Mouse (Mus musculus): ENCODE data around the gene Ptx4. TPM values are rescaled to one million over a fixed set of nuclear protein-coding genes. Genes with fewer than 3 reads are reported as not detected.

Ptx4 gene
- polyA plus RNA-seq, 1 experiment from 2014 or later = not detected

DNA sequence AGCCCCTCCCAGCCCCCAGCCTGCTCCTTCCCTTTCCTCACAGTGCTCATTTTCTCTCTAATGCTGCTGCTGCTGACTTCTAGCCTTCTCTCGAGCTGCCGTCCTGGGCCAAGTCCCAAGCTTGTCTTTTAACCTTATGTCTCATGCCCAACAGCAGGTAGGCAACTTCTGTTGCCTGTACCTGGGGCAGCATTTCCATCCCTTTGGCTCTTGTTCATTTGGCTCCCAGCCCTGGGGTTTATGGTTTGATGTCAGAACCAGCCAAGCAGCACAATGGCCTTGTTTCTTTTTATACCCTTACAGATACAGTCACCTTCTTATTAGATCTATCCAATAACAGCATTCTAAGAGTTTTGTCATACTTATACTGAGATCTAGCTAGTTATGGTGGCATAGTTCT, 24.3 kb upstream of the Ptx4 start:
- no peak overlapping the region for H3K4me3 ChIP-seq
- no peaks in the 10 kb centered on the region for H3K9me3 ChIP-seq (replicated peaks)
- H3K4me1 ChIP-seq = no peaks in the 10 kb centered on the region
- H3K27ac ChIP-seq (replicated peaks) = no peak overlapping the region
- WGBS = 95% methylated on average over 2 of the region's 2 CpGs
- DNase-seq (ENCODE audit: low spot score) = no peak
- no peaks in the 10 kb centered on the region for H3K27me3 ChIP-seq (ENCODE audit: low read depth, poor library complexity, severe bottlenecking)
- H3K36me3 ChIP-seq = peaks cover 80% of the 10 kb centered on the region

DNA sequence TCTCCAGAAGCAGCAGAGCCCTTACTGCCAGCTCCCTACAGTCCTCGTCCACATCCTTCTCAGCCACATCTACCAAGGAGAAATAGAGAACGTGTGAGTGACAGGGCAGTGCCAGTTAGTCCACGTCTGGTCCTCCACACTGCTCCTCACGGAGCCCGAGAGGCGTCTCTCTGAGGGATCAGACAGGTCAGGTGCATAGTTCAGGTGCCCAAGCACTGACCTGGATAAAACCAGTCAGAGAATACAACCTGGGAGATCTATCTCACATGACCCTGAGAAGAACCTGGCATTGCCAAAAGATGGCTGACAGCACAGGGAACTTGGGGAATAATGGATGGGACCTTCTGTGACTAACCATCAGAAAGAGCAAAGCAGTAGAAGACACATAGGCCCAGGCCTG, 20.5 kb upstream of the Ptx4 start:
- no peaks in the 10 kb centered on the region for H3K4me1 ChIP-seq
- 91% methylated on average over 6 of the region's 6 CpGs for WGBS
- no peaks in the 10 kb centered on the region for H3K27me3 ChIP-seq (ENCODE audit: low read depth, poor library complexity, severe bottlenecking)
- no peaks in the 10 kb centered on the region for H3K9me3 ChIP-seq (replicated peaks)
- H3K36me3 ChIP-seq = peaks cover 83% of the 10 kb centered on the region
- H3K27ac ChIP-seq (replicated peaks) = no peak overlapping the region
- DNase-seq (ENCODE audit: low spot score) = no peak
- no peak overlapping the region for H3K4me3 ChIP-seq

DNA sequence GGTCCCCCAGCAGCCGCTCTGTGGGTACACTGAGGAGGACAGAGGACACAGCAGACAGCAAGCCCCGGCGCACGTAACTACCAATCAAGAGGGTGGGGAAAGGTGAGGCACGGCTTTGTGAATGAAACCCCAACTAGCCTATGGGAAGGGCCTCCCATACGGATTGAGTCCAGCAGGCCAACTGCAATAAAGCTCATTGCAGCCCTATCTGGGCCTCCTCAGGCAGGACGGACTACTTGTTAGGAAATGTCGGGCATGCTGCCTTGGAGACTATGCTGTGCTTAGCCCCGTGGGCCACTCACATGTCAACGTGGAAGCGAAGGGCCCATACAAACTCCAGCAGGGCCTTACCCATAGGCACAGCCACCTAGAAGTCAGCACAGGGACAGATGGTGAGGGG, 19.2 kb upstream of the Ptx4 start:
- Histone ChIP-seq H3K27ac (replicated peaks) (no peak overlapping the region), H3K36me3 (peaks cover 94% of the 10 kb centered on the region), H3K9me3 (replicated peaks) (no peaks in the 10 kb centered on the region), H3K4me3 (no peak overlapping the region), H3K4me1 (no peaks in the 10 kb centered on the region), H3K27me3 (ENCODE audit: low read depth, poor library complexity, severe bottlenecking) (no peaks in the 10 kb centered on the region)
- 95% methylated on average over 11 of the region's 11 CpGs for WGBS
- no peak for DNase-seq (ENCODE audit: low spot score)

GRCm38 (mm10) chr17:25107786-25108185, 12.8 kb upstream of the Ptx4 start:
- Histone ChIP-seq H3K9me3 (replicated peaks) (no peaks in the 10 kb centered on the region), H3K4me1 (no peaks in the 10 kb centered on the region), H3K4me3 (no peak overlapping the region), H3K27ac (replicated peaks) (no peak overlapping the region), H3K27me3 (ENCODE audit: low read depth, poor library complexity, severe bottlenecking) (no peaks in the 10 kb centered on the region), H3K36me3 (peaks cover 100% of the 10 kb centered on the region)
- no peak for DNase-seq (ENCODE audit: low spot score)
- 95% methylated on average over 9 of the region's 16 CpGs for WGBS

DNA sequence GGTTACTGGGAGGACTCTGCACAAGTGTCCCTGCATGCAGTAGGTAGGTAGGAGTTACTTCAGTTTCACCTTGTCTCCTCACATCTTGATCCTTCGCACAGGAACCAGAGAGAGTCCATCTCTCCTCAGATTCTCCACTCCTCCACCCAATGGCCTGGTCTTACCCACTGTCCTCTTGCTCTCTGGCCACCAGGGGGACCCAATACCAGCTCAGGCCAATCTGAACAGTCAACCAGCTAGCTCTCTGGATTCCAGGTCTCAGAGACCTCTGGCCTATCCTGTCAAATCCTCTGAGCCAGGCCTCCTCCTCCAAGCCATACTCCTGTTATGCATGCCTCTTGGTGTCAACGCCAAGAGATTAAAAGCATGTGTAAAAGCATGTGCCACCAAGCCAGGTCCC, 11.0 kb upstream of the Ptx4 start:
- Histone ChIP-seq H3K27me3 (ENCODE audit: low read depth, poor library complexity, severe bottlenecking) (no peaks in the 10 kb centered on the region), H3K9me3 (replicated peaks) (no peaks in the 10 kb centered on the region), H3K27ac (replicated peaks) (no peak overlapping the region), H3K4me1 (peaks cover 5% of the 10 kb centered on the region), H3K36me3 (peaks cover 97% of the 10 kb centered on the region), H3K4me3 (no peak overlapping the region)
- 70% methylated on average over 2 of the region's 2 CpGs for WGBS
- DNase-seq (ENCODE audit: low spot score) = peak; percentile 33

- H3K36me3 ChIP-seq = peaks cover 87% of the 10 kb centered on the region
These were observed 10.0 kb upstream of the Ptx4 start for GRCm38 (mm10) chr17:25110590-25110989.

DNA sequence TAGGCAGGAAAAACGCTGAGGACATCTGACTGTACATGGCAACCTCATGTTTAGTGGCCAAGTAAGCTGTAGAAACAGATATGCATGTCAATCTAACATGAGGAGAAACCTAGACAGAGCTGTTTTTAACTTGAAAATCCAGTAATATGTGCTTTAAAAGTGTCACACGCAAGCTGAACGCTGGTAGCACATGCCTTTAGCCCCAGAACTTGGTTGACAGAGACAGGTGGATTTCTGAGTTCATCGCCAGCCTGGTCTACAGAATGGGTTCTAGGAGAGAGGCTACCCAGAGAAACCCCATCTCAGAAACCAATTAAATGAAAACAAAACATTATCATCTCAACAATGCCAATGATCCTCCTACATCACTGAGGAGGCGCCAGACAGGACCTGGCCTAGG, 9.3 kb upstream of the Ptx4 start:
- H3K4me3 ChIP-seq = no peak overlapping the region
- no peak overlapping the region for H3K27ac ChIP-seq (replicated peaks)
- H3K9me3 ChIP-seq (replicated peaks) = no peaks in the 10 kb centered on the region
- H3K27me3 ChIP-seq (ENCODE audit: low read depth, poor library complexity, severe bottlenecking) = no peaks in the 10 kb centered on the region
- DNase-seq (ENCODE audit: low spot score) = no peak
- H3K36me3 ChIP-seq = peaks cover 80% of the 10 kb centered on the region
- 92% methylated on average over 5 of the region's 5 CpGs for WGBS
- peaks cover 18% of the 10 kb centered on the region for H3K4me1 ChIP-seq

More at GRCm38 (mm10) chr17:25110590-25110989, 10.0 kb upstream of the Ptx4 start:
- Histone ChIP-seq H3K4me1 (peaks cover 15% of the 10 kb centered on the region), H3K27ac (replicated peaks) (no peak overlapping the region), H3K9me3 (replicated peaks) (no peaks in the 10 kb centered on the region), H3K27me3 (ENCODE audit: low read depth, poor library complexity, severe bottlenecking) (no peaks in the 10 kb centered on the region), H3K4me3 (no peak overlapping the region)
- no peak for DNase-seq (ENCODE audit: low spot score)
- 95% methylated on average over 6 of the region's 6 CpGs for WGBS

- no peak overlapping the region for H3K27ac ChIP-seq (replicated peaks)
- peaks cover 74% of the 10 kb centered on the region for H3K36me3 ChIP-seq
- no peak overlapping the region for H3K4me3 ChIP-seq
- no peaks in the 10 kb centered on the region for H3K27me3 ChIP-seq (ENCODE audit: low read depth, poor library complexity, severe bottlenecking)
- DNase-seq (ENCODE audit: low spot score) = no peak
- H3K9me3 ChIP-seq (replicated peaks) = no peaks in the 10 kb centered on the region
- peaks cover 21% of the 10 kb centered on the region for H3K4me1 ChIP-seq
- 93% methylated on average over 8 of the region's 8 CpGs for WGBS
These were observed 8.7 kb upstream of the Ptx4 start for GRCm38 (mm10) chr17:25111739-25112422.

- no peaks in the 10 kb centered on the region for H3K9me3 ChIP-seq (replicated peaks)
- no peaks in the 10 kb centered on the region for H3K27me3 ChIP-seq (ENCODE audit: low read depth, poor library complexity, severe bottlenecking)
- peaks cover 68% of the 10 kb centered on the region for H3K36me3 ChIP-seq
- H3K4me3 ChIP-seq = no peak overlapping the region
- H3K4me1 ChIP-seq = peaks cover 21% of the 10 kb centered on the region
- 90% methylated on average over 3 of the region's 3 CpGs for WGBS
- no peak for DNase-seq (ENCODE audit: low spot score)
- no peak overlapping the region for H3K27ac ChIP-seq (replicated peaks)
These were observed 8.1 kb upstream of the Ptx4 start for GRCm38 (mm10) chr17:25112423-25112810.

- Histone ChIP-seq H3K4me3 (peak overlapping the region; percentile 66), H3K27me3 (ENCODE audit: low read depth, poor library complexity, severe bottlenecking) (no peaks in the 10 kb centered on the region), H3K9me3 (replicated peaks) (no peaks in the 10 kb centered on the region), H3K36me3 (peaks cover 42% of the 10 kb centered on the region), H3K4me1 (peaks cover 21% of the 10 kb centered on the region), H3K27ac (replicated peaks) (peak overlapping the region; percentile 95)
- DNase-seq (ENCODE audit: low spot score) = no peak
- 16% methylated on average over 23 of the region's 23 CpGs for WGBS
These were observed 5.5 kb upstream of the Ptx4 start for GRCm38 (mm10) chr17:25114908-25115645.

- Histone ChIP-seq H3K4me3 (peak within 1 kb of the TSS; percentile 66), H3K4me1 (peaks cover 21% of the 10 kb centered on the region), H3K36me3 (peaks cover 34% of the 10 kb centered on the region), H3K27ac (replicated peaks) (peak within 1 kb of the TSS; percentile 95), H3K27me3 (ENCODE audit: low read depth, poor library complexity, severe bottlenecking) (no peaks in the 10 kb centered on the region), H3K9me3 (replicated peaks) (no peaks in the 10 kb centered on the region)
- DNase-seq (ENCODE audit: low spot score) = peak; percentile 92
- WGBS = 5% methylated on average over 40 of the region's 40 CpGs
These were observed 4.7 kb upstream of the Ptx4 start, which contains the start of gene Telo2 for GRCm38 (mm10) chr17:25115664-25116432. Gene Telo2 (minus strand): TSS chr17:25115967.

DNA sequence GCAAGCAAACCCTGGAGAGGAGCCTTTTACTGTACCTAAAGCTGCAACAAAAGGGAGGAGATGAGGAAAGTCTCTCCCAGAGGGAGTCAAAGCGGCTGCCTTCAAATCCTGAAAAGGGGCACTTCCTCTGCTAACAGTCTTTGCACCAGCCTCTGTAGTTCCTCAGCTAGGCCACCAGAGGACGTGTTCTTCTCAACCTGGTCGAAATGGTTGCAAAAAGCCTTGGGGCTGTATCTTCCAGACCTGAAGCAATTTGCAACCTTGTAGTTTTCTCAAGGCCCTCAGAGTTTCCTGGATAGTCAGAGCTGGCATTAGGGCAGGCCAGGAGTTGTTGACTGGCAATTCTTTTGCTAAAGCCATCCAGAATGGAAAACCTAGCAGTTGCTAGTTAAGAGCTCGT, 3.3 kb upstream of the Ptx4 start:
- Histone ChIP-seq H3K27me3 (ENCODE audit: low read depth, poor library complexity, severe bottlenecking) (no peaks in the 10 kb centered on the region), H3K9me3 (replicated peaks) (no peaks in the 10 kb centered on the region), H3K4me3 (no peak overlapping the region), H3K27ac (replicated peaks) (no peak overlapping the region), H3K4me1 (peaks cover 21% of the 10 kb centered on the region), H3K36me3 (peaks cover 20% of the 10 kb centered on the region)
- WGBS = 32% methylated on average over 4 of the region's 4 CpGs
- no peak for DNase-seq (ENCODE audit: low spot score)
